Comparison of ENCODE assay signal across 26 mouse cellular contexts in genomic region chr2:146359676-146360075, GRCm38 (mm10).
DNase-seq lines count a peak whose midpoint lies in the region; ATAC-seq lines count a peak whose summit lies in the region.
"Had no signal": no experiment of that assay in that cellular context is flagged by ENCODE, and none has a peak within 500 bp of the region (broad histone marks: within the 10 kb centered on the region; RNA-seq: fewer than 3 reads in every experiment).

No protein-coding gene starts in this region.

- H3K36me3 ChIP-seq in heart, embryonic 12.5 days, result peaks cover 9% of the 10 kb centered on the region; the same call in 1 of the 2 replicates
- H3K36me3 ChIP-seq: embryonic facial prominence, embryonic 13.5 days; embryonic facial prominence, embryonic 15.5 days; forebrain, embryonic 10.5 days; forebrain, embryonic 12.5 days had no signal

- no peak overlapping the region for H3K9ac ChIP-seq in heart, embryonic 12.5 days
- H3K9ac ChIP-seq: embryonic facial prominence, embryonic 13.5 days; embryonic facial prominence, embryonic 15.5 days; forebrain, embryonic 12.5 days had no signal

- DNase-seq in heart, postnatal 4 days, result peak; percentile 10
- DNase-seq in MN1 (ENCODE audit: low spot score) (peak; percentile 61), NIH3T3 (ENCODE audit: low read depth) (peak; percentile 48)
- no peak for DNase-seq in gastrocnemius, postnatal 4 days (ENCODE audit: low spot score in 2 of 2)
- DNase-seq in adrenal gland, postnatal 36 days, result no peak
- DNase-seq: adrenal gland, adult 2 months; adrenal gland, postnatal 10 days; adrenal gland, postnatal 25 days; B cell, adult 2 months; cerebellum, adult 11-12 months; cerebellum, adult 2 months; cerebellum, adult 9-10 months; cerebellum, postnatal 10 days; cerebellum, postnatal 25 days; embryo, embryonic 11 days had no signal

- ATAC-seq in heart, embryonic 12.5 days (ENCODE audit: insufficient number of reproducible peaks, low FRiP score), result no peak
- ATAC-seq: CD4-positive, CD25-positive, alpha-beta regulatory T cell, adult 4 months; forebrain, embryonic 14.5 days; forebrain, embryonic 16.5 days had no signal

- H3K4me2 ChIP-seq in heart, embryonic 12.5 days, result no peak overlapping the region
- H3K4me2 ChIP-seq: embryonic facial prominence, embryonic 13.5 days; embryonic facial prominence, embryonic 15.5 days; forebrain, embryonic 12.5 days had no signal

- WGBS in heart, embryonic 12.5 days, result 75% methylated on average over 2 of the region's 2 CpGs

- H3K4me3 ChIP-seq in heart, embryonic 12.5 days, result no peak overlapping the region
- H3K4me3 ChIP-seq: embryonic facial prominence, embryonic 13.5 days; embryonic facial prominence, embryonic 15.5 days; erythroblast, embryonic 14.5 days; forebrain, embryonic 10.5 days; forebrain, embryonic 12.5 days had no signal

- no peaks in the 10 kb centered on the region for H3K9me3 ChIP-seq in heart, embryonic 12.5 days (replicated peaks)
- H3K9me3 ChIP-seq: embryonic facial prominence, embryonic 13.5 days; embryonic facial prominence, embryonic 15.5 days; forebrain, embryonic 10.5 days; forebrain, embryonic 12.5 days; G1E had no signal

- peaks cover 10% of the 10 kb centered on the region for H3K4me1 ChIP-seq in heart, embryonic 12.5 days (replicated peaks)
- H3K4me1 ChIP-seq: forebrain, embryonic 10.5 days; forebrain, embryonic 12.5 days had no signal

- no peak overlapping the region for H3K27ac ChIP-seq in heart, embryonic 12.5 days (ENCODE audit: poor library complexity, severe bottlenecking)
- H3K27ac ChIP-seq: embryonic facial prominence, embryonic 13.5 days; embryonic facial prominence, embryonic 15.5 days; forebrain, embryonic 10.5 days; forebrain, embryonic 12.5 days had no signal

- no peaks in the 10 kb centered on the region for H3K27me3 ChIP-seq in heart, embryonic 12.5 days (replicated peaks)
- H3K27me3 ChIP-seq: CH12.LX; embryonic facial prominence, embryonic 13.5 days; embryonic facial prominence, embryonic 15.5 days; forebrain, embryonic 12.5 days had no signal

Comparison
In these comparisons a context has a peak if more than half of its experiments do, and no peak if none do; other contexts are left out.
1. DNase-seq: peak in heart, postnatal 4 days (single experiment), MN1 (single experiment) and NIH3T3 (single experiment); none in gastrocnemius, postnatal 4 days (0 of 2) and adrenal gland, postnatal 36 days (0 of 2).